8 mouse cellular contexts compared by ENCODE assay signal in the genomic region with DNA sequence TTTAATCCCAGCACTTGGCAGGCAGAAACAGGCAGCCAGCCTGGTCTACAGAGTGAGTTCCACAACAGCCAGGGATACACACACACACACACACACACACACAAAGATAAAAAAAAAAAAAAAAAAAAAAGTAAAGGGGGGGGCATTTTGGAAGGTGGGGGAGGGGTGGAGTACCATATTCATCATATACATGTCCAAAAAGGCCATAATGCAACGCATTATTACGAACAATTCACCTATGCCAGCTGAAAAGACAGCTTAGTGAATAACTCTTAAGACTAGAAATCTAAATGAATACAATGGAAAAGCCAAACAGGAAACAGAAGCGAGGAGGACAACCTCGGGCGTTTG. TPM values are rescaled to one million over a fixed set of nuclear protein-coding genes. Genes with fewer than 3 reads are reported as not detected.
A peak's percentile ranks its signal among the peaks of the same experiment; 100 is the strongest.
DNase-seq lines count a peak whose midpoint lies in the region; ATAC-seq and TF ChIP-seq lines count a peak whose summit lies in the region.
"Had no signal": no experiment of that assay in that cellular context is flagged by ENCODE, and none has a peak within 500 bp of the region (broad histone marks: within the 10 kb centered on the region; RNA-seq: fewer than 3 reads in every experiment).

No protein-coding gene starts in this region.

- H3K36me3 ChIP-seq in lung, embryonic 14.5 days (ENCODE audit: insufficient read depth): no peaks in the 10 kb centered on the region
- no peaks in the 10 kb centered on the region for H3K36me3 ChIP-seq in forebrain, embryonic 10.5 days (replicated peaks)
- H3K36me3 ChIP-seq in limb, embryonic 11.5 days (ENCODE audit: control insufficient read depth, insufficient read depth, low read length): no peaks in the 10 kb centered on the region

- TF ChIP-seq CTCF in lung, embryonic 14.5 days (IDR thresholded peaks at IDR 0.05; ENCODE audit: low read depth): no peak
- no peak for TF ChIP-seq CTCF in olfactory bulb, adult 2 months (IDR thresholded peaks at IDR 0.05; ENCODE audit: insufficient read depth, low read depth, low read length)

- no peak for ATAC-seq in lung, embryonic 14.5 days (ENCODE audit: insufficient read depth)
- ATAC-seq in limb, embryonic 11.5 days (ENCODE audit: insufficient number of reproducible peaks, low FRiP score, low TSS enrichment, low read depth): no peak

- peak overlapping the region; percentile 84 for H3K27ac ChIP-seq in lung, embryonic 14.5 days (ENCODE audit: low read depth)
- H3K27ac ChIP-seq in forebrain, embryonic 10.5 days: peak overlapping the region; percentile 66; the same call in 1 of the 2 replicates
- H3K27ac ChIP-seq in limb, embryonic 11.5 days (replicated peaks; ENCODE audit: low read depth, low read length): no peak overlapping the region
- H3K27ac ChIP-seq in olfactory bulb, adult 2 months (ENCODE audit: insufficient read depth, low read depth, low read length): no peak overlapping the region

- peak overlapping the region; percentile 38 for H3K9ac ChIP-seq in lung, embryonic 14.5 days
- no peak overlapping the region for H3K9ac ChIP-seq in limb, embryonic 11.5 days (ENCODE audit: low read length)

- no peak for TF ChIP-seq POLR2A in olfactory bulb, adult 2 months (IDR thresholded peaks at IDR 0.05; ENCODE audit: insufficient read depth, low read depth, low read length)

- H3K4me1 ChIP-seq in lung, embryonic 14.5 days (ENCODE audit: insufficient read depth): peaks cover 29% of the 10 kb centered on the region
- peaks cover 42% of the 10 kb centered on the region for H3K4me1 ChIP-seq in forebrain, embryonic 10.5 days
- no peaks in the 10 kb centered on the region for H3K4me1 ChIP-seq in limb, embryonic 11.5 days (ENCODE audit: control insufficient read depth, insufficient read depth, low read length)
- H3K4me1 ChIP-seq in olfactory bulb, adult 2 months (ENCODE audit: control insufficient read depth, insufficient read depth, low read length): peaks cover 5% of the 10 kb centered on the region; the same call in 1 of the 2 replicates

- H3K9me3 ChIP-seq in lung, embryonic 14.5 days (ENCODE audit: low read depth, low read length): no peaks in the 10 kb centered on the region
- no peaks in the 10 kb centered on the region for H3K9me3 ChIP-seq in forebrain, embryonic 10.5 days
- no peaks in the 10 kb centered on the region for H3K9me3 ChIP-seq in limb, embryonic 11.5 days (ENCODE audit: control insufficient read depth, low read length)

- WGBS in lung, embryonic 14.5 days: 9% methylated on average over 5 of the region's 5 CpGs
- WGBS in forebrain, embryonic 10.5 days: 13% methylated on average over 5 of the region's 5 CpGs
- WGBS in limb, embryonic 11.5 days: 12% methylated on average over 5 of the region's 5 CpGs
- 16% methylated on average over 5 of the region's 5 CpGs for WGBS in olfactory bulb, adult 2 months

- H3K27me3 ChIP-seq in lung, embryonic 14.5 days (ENCODE audit: insufficient read depth, low read length): no peaks in the 10 kb centered on the region
- H3K27me3 ChIP-seq in forebrain, embryonic 10.5 days (ENCODE audit: poor library complexity, severe bottlenecking): peaks cover 32% of the 10 kb centered on the region
- H3K27me3 ChIP-seq in limb, embryonic 11.5 days (ENCODE audit: control insufficient read depth, insufficient read depth, low read length): no peaks in the 10 kb centered on the region

- DNase-seq in lung, embryonic 14.5 days: no peak
- no peak for DNase-seq in lung, adult 18-20 months
- DNase-seq in forebrain, embryonic 10.5 days (ENCODE audit: extremely low spot score, low spot score): no peak
- DNase-seq in limb, embryonic 11.5 days (ENCODE audit: low spot score): no peak
- no peak for DNase-seq in frontal cortex, postnatal 36 days (ENCODE audit: low spot score in 2 of 2)
- DNase-seq in urinary bladder, postnatal 4 days (ENCODE audit: low spot score in 2 of 2): no peak
- DNase-seq: right cerebral cortex, postnatal 25 days had no signal

- H3K4me2 ChIP-seq in lung, embryonic 14.5 days: peak overlapping the region; percentile 64
- H3K4me2 ChIP-seq in limb, embryonic 11.5 days (ENCODE audit: low read depth, severe bottlenecking): peak overlapping the region; percentile 40

- peak overlapping the region; percentile 28 for H3K4me3 ChIP-seq in lung, embryonic 14.5 days (ENCODE audit: low read depth, low read length)
- H3K4me3 ChIP-seq in forebrain, embryonic 10.5 days: peak overlapping the region; percentile 47
- H3K4me3 ChIP-seq in limb, embryonic 11.5 days (ENCODE audit: low read depth, low read length): peak overlapping the region; percentile 14; the same call in 1 of the 2 replicates
- peak overlapping the region; percentile 22; the same call in 1 of the 2 replicates for H3K4me3 ChIP-seq in olfactory bulb, adult 2 months (ENCODE audit: insufficient read depth, low read depth, low read length)

RNA-seq across cellular contexts. Expression of a gene that starts 6.8 kb away (rescaled TPM):
- 4.9 and 6.0 TPM in 2 replicates for polyA plus RNA-seq in lung, embryonic 14.5 days (2014; fragmentation: Nextera tagmentation; extraction: Ambion mirVana)
- 3.4 and 4.1 TPM in 2 replicates for polyA plus RNA-seq in forebrain, embryonic 10.5 days (2016; fragmentation: Nextera tagmentation; extraction: Ambion mirVana)
- 4.9 and 5.2 TPM in 2 replicates for polyA plus RNA-seq in limb, embryonic 11.5 days (2014; fragmentation: Nextera tagmentation; extraction: Ambion mirVana)
- polyA plus RNA-seq in olfactory bulb, adult 2 months (2012; ENCODE audit: insufficient read depth, insufficient read length, low replicate concordance, missing spikeins): not detected in 2 replicates

Comparison
In these comparisons a context has a peak if more than half of its experiments do, and no peak if none do; other contexts are left out.
1. H3K27ac ChIP-seq: peak in lung, embryonic 14.5 days (single experiment) and forebrain, embryonic 10.5 days (single experiment); none in limb, embryonic 11.5 days (single experiment) and olfactory bulb, adult 2 months (single experiment).
2. Peak in every context shown above with its lines, with median percentiles within 50 percentile points of each other: H3K4me3 ChIP-seq.